Mouse (Mus musculus) right cerebral cortex, postnatal 14 days (tissue): ENCODE data around the gene Usp7.
"Not testable (repeated sequence)": the region's sequence is repeated elsewhere in the genome, so short reads cannot be mapped to it uniquely, and the experiment has no call there.

ENCODE experiments used
- DNase-seq: peaks from one replicate; pipeline ENCODE4 v3.0.0; 2022

Usp7 gene

GRCm38 (mm10) chr16:8781660-8782059 lies 10.4 kb downstream of the Usp7 start:
- no peak for DNase-seq

- no peak for DNase-seq
Measured at GRCm38 (mm10) chr16:8781191-8781590, 10.9 kb downstream of the Usp7 start.

- DNase-seq: no peak
Measured at GRCm38 (mm10) chr16:8780187-8780586, 11.9 kb downstream of the Usp7 start.

GRCm38 (mm10) chr16:8778697-8779096 lies 13.4 kb downstream of the Usp7 start:
- DNase-seq: no peak

- DNase-seq: no peak
Measured at GRCm38 (mm10) chr16:8777202-8777601, 14.9 kb downstream of the Usp7 start.

- DNase-seq: no peak
Measured at GRCm38 (mm10) chr16:8776634-8777033, 15.5 kb downstream of the Usp7 start.

GRCm38 (mm10) chr16:8771086-8771485 lies 21.0 kb downstream of the Usp7 start:
- peak; percentile 29 for DNase-seq

- not testable (repeated sequence) for DNase-seq
Measured at GRCm38 (mm10) chr16:8770342-8770741, 21.8 kb downstream of the Usp7 start.

GRCm38 (mm10) chr16:8769466-8769865 lies 22.6 kb downstream of the Usp7 start:
- DNase-seq: no peak

GRCm38 (mm10) chr16:8769065-8769464 lies 23.0 kb downstream of the Usp7 start:
- DNase-seq: peak; percentile 54

- no peak for DNase-seq
Measured at GRCm38 (mm10) chr16:8768588-8768987, 23.5 kb downstream of the Usp7 start.

GRCm38 (mm10) chr16:8768071-8768470 lies 24.0 kb downstream of the Usp7 start:
- no peak for DNase-seq

GRCm38 (mm10) chr16:8767133-8768052 lies 24.7 kb downstream of the Usp7 start:
- no peak for DNase-seq

- no peak for DNase-seq
Measured at GRCm38 (mm10) chr16:8766196-8766595, 25.9 kb downstream of the Usp7 start.

- no peak for DNase-seq
Measured at GRCm38 (mm10) chr16:8764124-8764907, 27.8 kb downstream of the Usp7 start.

- no peak for DNase-seq
Measured at GRCm38 (mm10) chr16:8763028-8763427, 29.1 kb downstream of the Usp7 start.

- no peak for DNase-seq
Measured at GRCm38 (mm10) chr16:8761894-8762293, 30.2 kb downstream of the Usp7 start.

GRCm38 (mm10) chr16:8761005-8761404 lies 31.1 kb downstream of the Usp7 start:
- DNase-seq: no peak

GRCm38 (mm10) chr16:8758979-8759378 lies 33.1 kb downstream of the Usp7 start:
- DNase-seq: no peak

- no peak for DNase-seq
Measured at GRCm38 (mm10) chr16:8758193-8758592, 33.9 kb downstream of the Usp7 start.

GRCm38 (mm10) chr16:8757586-8757985 lies 34.5 kb downstream of the Usp7 start:
- not testable (repeated sequence) for DNase-seq

- DNase-seq: no peak
Measured at GRCm38 (mm10) chr16:8752334-8752733, 39.8 kb downstream of the Usp7 start.

- no peak for DNase-seq
Measured at GRCm38 (mm10) chr16:8751555-8752235, 40.4 kb downstream of the Usp7 start.
